Mouse (Mus musculus) CH12.LX (cell line): ENCODE results near the gene Ebf3. TPM values are rescaled to one million over a fixed set of nuclear protein-coding genes. Genes with fewer than 3 reads are reported as not detected.

Source experiments
- DNase-seq: peaks from one replicate; pipeline ENCODE4 v3.0.0-alpha.2; 2013; ENCODE audit errors: extremely low read depth
- H3K27ac ChIP-seq: 2 replicates; pipeline ENCODE4 v1.5.1; 2012; ENCODE audit warnings: low read depth, mild to moderate bottlenecking, control low read depth, moderate library complexity; ENCODE audit not compliant: insufficient read depth
- H3K27me3 ChIP-seq: replicated peaks from 2 replicates; pipeline ENCODE3; 2012; ENCODE audit warnings: inconsistent platforms
- H3K36me3 ChIP-seq, 2 experiments: replicated peaks in 1 of 2; 2 replicates each; pipeline versions ENCODE3 to v1.6.1; 2012; ENCODE audit warnings: inconsistent platforms in 1 of 2, low read length in 1 of 2, mild to moderate bottlenecking in 1 of 2, mixed read lengths in 1 of 2, moderate library complexity in 1 of 2; ENCODE audit not compliant: control insufficient read depth in 1 of 2, insufficient read depth in 1 of 2
- H3K4me1 ChIP-seq, 2 experiments: 2 replicates each; pipeline ENCODE4 v1.6.1; 2012; ENCODE audit warnings: inconsistent platforms in 1 of 2, moderate library complexity in 1 of 2; ENCODE audit not compliant: insufficient read depth in 2 of 2, control insufficient read depth in 1 of 2
- H3K4me2 ChIP-seq: 2 replicates; pipeline ENCODE4 v1.6.1; 2012; ENCODE audit warnings: low read depth, mild to moderate bottlenecking, control low read depth; ENCODE audit not compliant: poor library complexity, insufficient read depth, severe bottlenecking
- H3K4me3 ChIP-seq, 3 experiments: fragments of 150-350 bp in 1 of 3; sonication (generic) in 1 of 3; replicated peaks in 1 of 3; 2 replicates each; pipeline versions ENCODE3 to v1.5.1; 2011 to 2012; ENCODE audit warnings: low read depth in 2 of 3, low read length in 2 of 3, mild to moderate bottlenecking in 2 of 3, moderate library complexity in 2 of 3, control low read depth in 1 of 3, improper control_type of control experiment in 1 of 3, inconsistent platforms in 1 of 3, mixed read lengths in 1 of 3; ENCODE audit not compliant: poor library complexity in 1 of 3
- H3K79me2 ChIP-seq: replicated peaks from 2 replicates; pipeline ENCODE4 v1.6.1; 2012; ENCODE audit warnings: mild to moderate bottlenecking, moderate library complexity; ENCODE audit not compliant: control insufficient read depth, poor library complexity, insufficient read depth, severe bottlenecking; ENCODE audit errors: extremely low read depth
- H3K9ac ChIP-seq: 2 replicates; pipeline ENCODE4 v1.6.1; 2012; ENCODE audit warnings: low read depth, mild to moderate bottlenecking, control low read depth, moderate library complexity; ENCODE audit not compliant: insufficient read depth
- H3K9me3 ChIP-seq: replicated peaks from 2 replicates; pipeline ENCODE3; 2012; ENCODE audit warnings: low read length, inconsistent platforms, mixed read lengths
- BHLHE40 ChIP-seq: IDR thresholded peaks from 2 replicates; pipeline ENCODE4 v1.6.1; 2011; ENCODE audit warnings: mild to moderate bottlenecking, low read depth, low read length, improper control_type of control experiment
- CHD2 ChIP-seq: IDR thresholded peaks from 2 replicates; pipeline ENCODE4 v1.6.1; 2011; ENCODE audit warnings: low read length, improper control_type of control experiment
- CTCF ChIP-seq, 2 experiments: IDR thresholded peaks in 1 of 2; conservative IDR thresholded peaks in 1 of 2; 2 replicates each; pipeline ENCODE4 v1.5.1; 2011 to 2012; ENCODE audit warnings: low read depth in 2 of 2, low read length in 2 of 2, improper control_type of control experiment in 1 of 2, inconsistent platforms in 1 of 2, mild to moderate bottlenecking in 1 of 2, moderate library complexity in 1 of 2
- E2F4 ChIP-seq: IDR thresholded peaks from 2 replicates; pipeline ENCODE4 v1.6.1; 2011; ENCODE audit warnings: low read depth, low read length, improper control_type of control experiment; ENCODE audit not compliant: insufficient replicate concordance
- EP300 ChIP-seq: IDR thresholded peaks from 2 replicates; pipeline ENCODE4 v1.6.1; 2011; ENCODE audit warnings: low read length, improper control_type of control experiment
- GABPA ChIP-seq: IDR thresholded peaks from 2 replicates; pipeline ENCODE4 v1.6.1; 2012; ENCODE audit warnings: low read depth, low read length, improper control_type of control experiment, inconsistent platforms; ENCODE audit not compliant: insufficient replicate concordance
- HCFC1 ChIP-seq: IDR thresholded peaks from 2 replicates; pipeline ENCODE4 v1.6.1; 2012; ENCODE audit warnings: low read depth, mild to moderate bottlenecking, inconsistent platforms, low read length, improper control_type of control experiment
- MAFK ChIP-seq: IDR thresholded peaks from 2 replicates; pipeline ENCODE4 v1.6.1; 2011; ENCODE audit warnings: low read length, improper control_type of control experiment; ENCODE audit not compliant: insufficient replicate concordance
- MAX ChIP-seq: IDR thresholded peaks from 2 replicates; pipeline ENCODE4 v1.6.1; 2011; ENCODE audit warnings: low read length, improper control_type of control experiment
- MAZ ChIP-seq: IDR thresholded peaks from 2 replicates; pipeline ENCODE4 v1.6.1; 2012; ENCODE audit warnings: low read depth, mild to moderate bottlenecking, inconsistent platforms, low read length, improper control_type of control experiment, moderate library complexity
- MXI1 ChIP-seq: IDR thresholded peaks from 2 replicates; pipeline ENCODE4 v1.6.1; 2011; ENCODE audit warnings: mild to moderate bottlenecking, low read depth, low read length, improper control_type of control experiment
- MYC ChIP-seq: IDR thresholded peaks from 2 replicates; pipeline ENCODE4 v1.6.1; 2011; ENCODE audit warnings: low read depth, mild to moderate bottlenecking, improper control_type of control experiment, low read length
- NRF1 ChIP-seq: IDR thresholded peaks from 2 replicates; pipeline ENCODE4 v1.6.1; 2014; ENCODE audit warnings: low read depth, mild to moderate bottlenecking, inconsistent platforms, low read length, improper control_type of control experiment, moderate library complexity
- PAX5 ChIP-seq: IDR thresholded peaks from 2 replicates; pipeline ENCODE4 v1.6.1; 2012; ENCODE audit warnings: low read length, inconsistent platforms, mixed read lengths
- RAD21 ChIP-seq: IDR thresholded peaks from 2 replicates; pipeline ENCODE4 v1.6.1; 2011; ENCODE audit warnings: low read depth, mild to moderate bottlenecking, low read length, improper control_type of control experiment, moderate library complexity
- RCOR1 ChIP-seq: conservative IDR thresholded peaks from 2 replicates; pipeline ENCODE4 v1.6.1; 2012; ENCODE audit warnings: low read depth, mild to moderate bottlenecking, inconsistent platforms, low read length, improper control_type of control experiment
- SIN3A ChIP-seq: IDR thresholded peaks from 2 replicates; pipeline ENCODE4 v1.6.1; 2012; ENCODE audit warnings: low read length, improper control_type of control experiment, inconsistent platforms
- SMC3 ChIP-seq: IDR thresholded peaks from 2 replicates; pipeline ENCODE4 v1.6.1; 2011; ENCODE audit warnings: low read depth, low read length, improper control_type of control experiment
- USF2 ChIP-seq: conservative IDR thresholded peaks from 2 replicates; pipeline ENCODE4 v1.6.1; 2011; ENCODE audit warnings: low read depth, low read length, improper control_type of control experiment
- ZC3H11A ChIP-seq: IDR thresholded peaks from 2 replicates; pipeline ENCODE4 v1.6.1; 2012; ENCODE audit warnings: low read depth, mild to moderate bottlenecking, inconsistent platforms, low read length, improper control_type of control experiment
- ZMIZ1 ChIP-seq: IDR thresholded peaks from 2 replicates; pipeline ENCODE4 v1.6.1; 2012; ENCODE audit warnings: low read depth, mild to moderate bottlenecking, inconsistent platforms, low read length, improper control_type of control experiment
- ZNF384 ChIP-seq: IDR thresholded peaks from 2 replicates; pipeline ENCODE4 v1.6.1; 2012; ENCODE audit warnings: low read depth, low read length, improper control_type of control experiment, inconsistent platforms
- dilution Hi-C: fragments of 300-500 bp; cut with MboI; formaldehyde crosslinking; loops from 2 replicates; pipeline ENCODE4 v1.14.3; 2020; ENCODE audit warnings: low sequenced_read_pairs; ENCODE audit not compliant: extremely low pct_unique_long_range_greater_than_20kb, extremely low pct_ligation_motif_present
- in situ Hi-C: fragments of 300-500 bp; cut with MboI; formaldehyde crosslinking; loops from 3 replicates; pipeline ENCODE4 v1.14.3; 2019; ENCODE audit warnings: low sequenced_read_pairs, low pct_ligation_motif_present, low pct_unique_long_range_greater_than_20kb, mixed read lengths
- polyA plus RNA-seq: library from polyadenylated mRNA; unstranded; fragments of >175 nt; gene quantifications from 2 replicates; pipeline ENCODE4 v1.2.1, GENCODE M21; 2012; ENCODE audit warnings: low read depth; ENCODE audit not compliant: insufficient read length
- total RNA-seq, 2 experiments: library from RNA; depleted of rRNA; stranded (reverse); fragments of 300-350 nt in 1 of 2; fragments of >200 nt in 1 of 2; gene quantifications; 2 replicates each; pipeline ENCODE4 v1.2.3; 2012 to 2014

Ebf3 gene
- total and polyA plus RNA-seq, 3 experiments, result 0.10 to 0.89 TPM; not detected in 1

DNA sequence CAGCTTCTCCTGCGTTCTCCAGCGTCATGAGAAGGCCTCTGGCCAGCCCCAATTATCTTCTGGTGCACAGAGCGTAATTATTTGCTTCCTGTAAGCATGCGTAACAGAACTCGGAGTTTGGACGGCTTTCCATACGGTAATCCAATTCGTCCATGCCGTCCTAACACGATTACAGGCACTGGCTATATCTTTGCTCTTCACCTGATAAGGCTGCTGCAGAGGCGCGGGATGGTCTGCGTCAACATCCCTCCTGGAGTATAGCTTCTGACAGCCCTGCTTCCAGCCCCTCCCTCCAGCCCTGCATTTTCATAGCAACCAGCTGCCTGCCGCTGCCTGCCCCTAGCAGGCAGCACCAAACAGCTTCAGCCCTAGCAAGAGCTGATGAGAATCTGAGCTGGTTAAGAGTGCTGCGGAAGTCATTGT lies 12.9 kb downstream of the Ebf3 start:
- Histone ChIP-seq H3K4me1 (peaks cover 0 to 3% of the 10 kb centered on the region in 2 experiments; a peak in 2 of 4 replicates), H3K4me3 (no peak overlapping the region), H3K4me2 (no peak overlapping the region), H3K27ac (no peak overlapping the region), H3K9ac (no peak overlapping the region), H3K36me3 (no peaks in the 10 kb centered on the region), H3K27me3 (peaks cover 3% of the 10 kb centered on the region), H3K9me3 (no peaks in the 10 kb centered on the region), H3K79me2 (no peaks in the 10 kb centered on the region)
- dilution Hi-C loops (no loop called here), in situ Hi-C loops (no loop called here)
- TF ChIP-seq SIN3A, result no peak
- no peak for TF ChIP-seq ZMIZ1
- TF ChIP-seq MXI1, result no peak
- no peak for TF ChIP-seq CTCF (conservative IDR thresholded peaks at IDR 0.05 in 1 of 2, IDR thresholded peaks at IDR 0.05 in 1 of 2; ENCODE audit: low read depth in 2 of 2, low read length in 2 of 2)
- TF ChIP-seq ZNF384, result no peak
- TF ChIP-seq MYC, result no peak
- TF ChIP-seq ZC3H11A, result no peak
- TF ChIP-seq E2F4, result no peak
- no peak for TF ChIP-seq GABPA
- TF ChIP-seq EP300, result no peak
- no peak for TF ChIP-seq PAX5
- no peak for TF ChIP-seq USF2
- no peak for TF ChIP-seq SMC3
- no peak for TF ChIP-seq MAX
- DNase-seq, result no peak

DNA sequence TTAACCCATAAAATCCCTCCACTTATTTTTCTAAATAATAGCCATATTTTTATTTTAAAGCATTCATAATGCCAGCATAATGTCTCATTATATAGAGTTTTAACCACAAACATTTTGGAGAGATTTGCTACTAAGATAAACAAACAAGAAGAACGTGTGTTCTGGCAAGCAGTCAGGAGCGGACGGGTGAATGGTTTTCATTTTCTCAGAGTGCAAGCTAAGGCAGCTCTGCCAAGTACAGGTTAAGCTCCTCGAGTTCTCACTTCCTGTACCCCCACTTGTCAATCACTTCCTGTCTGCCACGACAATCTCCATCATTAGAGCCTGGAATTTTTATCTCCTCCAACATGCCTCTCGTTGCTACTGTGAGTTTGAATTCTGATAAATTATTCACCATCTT lies 13.4 kb downstream of the Ebf3 start:
- Histone ChIP-seq H3K4me3 (no peak overlapping the region), H3K36me3 (no peaks in the 10 kb centered on the region), H3K4me1 (peaks cover 0 to 3% of the 10 kb centered on the region in 2 experiments; a peak in 2 of 4 replicates), H3K4me2 (no peak overlapping the region), H3K27ac (no peak overlapping the region), H3K9me3 (no peaks in the 10 kb centered on the region), H3K79me2 (no peaks in the 10 kb centered on the region), H3K9ac (no peak overlapping the region), H3K27me3 (peaks cover 5% of the 10 kb centered on the region)
- in situ Hi-C loops, result no loop called here
- DNase-seq, result no peak
- dilution Hi-C loops, result no loop called here
- TF ChIP-seq ZMIZ1, result no peak
- TF ChIP-seq MYC, result no peak
- TF ChIP-seq MAFK, result no peak
- no peak for TF ChIP-seq BHLHE40
- TF ChIP-seq CHD2, result no peak
- no peak for TF ChIP-seq RCOR1
- TF ChIP-seq ZNF384, result no peak
- no peak for TF ChIP-seq NRF1
- no peak for TF ChIP-seq MAZ
- no peak for TF ChIP-seq RAD21
- no peak for TF ChIP-seq HCFC1
- no peak for TF ChIP-seq SMC3
- TF ChIP-seq, all 38 proteins: peak for 0
